Mouse (Mus musculus): Measurements from ENCODE around the gene Slc12a6.

Slc12a6 gene

GRCm38 (mm10) chr2:112328069-112328777 lies 62.6 kb downstream of the Slc12a6 start:
- DNase-seq (ENCODE audit: low spot score in 2 of 2): no peak

GRCm38 (mm10) chr2:112332051-112332898 lies 66.7 kb downstream of the Slc12a6 start:
- DNase-seq (ENCODE audit: low spot score in 2 of 2): no peak

GRCm38 (mm10) chr2:112337211-112337610 lies 71.6 kb downstream of the Slc12a6 start:
- no peak for DNase-seq (ENCODE audit: low spot score in 2 of 2)

GRCm38 (mm10) chr2:112339736-112340135 lies 74.1 kb downstream of the Slc12a6 start:
- DNase-seq (ENCODE audit: low spot score in 2 of 2): no peak

DNA sequence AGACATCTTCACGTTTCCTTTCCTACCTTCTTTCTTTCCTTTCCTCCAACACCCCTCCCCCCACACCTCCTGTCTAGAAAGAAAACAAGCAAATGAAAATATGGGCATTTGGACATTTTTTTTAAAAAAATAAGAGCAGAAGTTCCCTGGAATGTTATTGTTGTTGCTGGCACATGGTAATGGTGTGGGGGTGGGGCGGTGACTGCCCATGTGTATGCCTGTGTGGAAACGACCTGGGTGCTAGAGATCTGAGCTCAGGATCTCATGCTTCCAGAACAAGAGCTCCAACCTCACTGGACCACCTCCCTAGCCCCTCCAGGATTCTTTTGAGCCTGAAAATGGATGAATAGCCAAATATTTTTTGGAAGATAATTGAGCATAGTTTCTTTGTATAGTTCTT lies 75.5 kb downstream of the Slc12a6 start:
- DNase-seq (ENCODE audit: low spot score in 2 of 2): no peak

GRCm38 (mm10) chr2:112348246-112348645 lies 82.6 kb downstream of the Slc12a6 start:
- no peak for DNase-seq (ENCODE audit: low spot score in 2 of 2)

- no peak for DNase-seq (ENCODE audit: low spot score in 2 of 2)
Measured at GRCm38 (mm10) chr2:112353685-112354455, 88.2 kb downstream of the Slc12a6 start.

DNA sequence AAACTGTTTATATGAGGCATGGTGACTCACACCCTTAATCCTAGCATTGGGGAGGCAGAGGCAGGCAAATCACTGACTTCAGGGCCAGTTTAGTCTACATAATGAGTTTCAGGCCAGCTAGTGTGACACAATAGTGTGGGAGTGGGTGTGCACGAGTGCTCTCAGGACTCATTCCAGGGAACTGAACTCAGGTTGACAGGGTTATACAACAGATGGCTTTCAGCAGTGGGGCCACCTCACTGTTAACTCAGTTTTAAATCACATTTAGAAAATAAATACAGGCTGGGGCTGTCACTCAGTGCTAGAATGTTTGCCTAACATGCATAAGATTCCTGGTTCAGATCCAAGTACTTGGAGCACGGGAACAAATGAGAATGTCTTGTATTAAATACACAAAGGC lies 94.0 kb downstream of the Slc12a6 start:
- DNase-seq (ENCODE audit: low spot score in 2 of 2): no peak

DNA sequence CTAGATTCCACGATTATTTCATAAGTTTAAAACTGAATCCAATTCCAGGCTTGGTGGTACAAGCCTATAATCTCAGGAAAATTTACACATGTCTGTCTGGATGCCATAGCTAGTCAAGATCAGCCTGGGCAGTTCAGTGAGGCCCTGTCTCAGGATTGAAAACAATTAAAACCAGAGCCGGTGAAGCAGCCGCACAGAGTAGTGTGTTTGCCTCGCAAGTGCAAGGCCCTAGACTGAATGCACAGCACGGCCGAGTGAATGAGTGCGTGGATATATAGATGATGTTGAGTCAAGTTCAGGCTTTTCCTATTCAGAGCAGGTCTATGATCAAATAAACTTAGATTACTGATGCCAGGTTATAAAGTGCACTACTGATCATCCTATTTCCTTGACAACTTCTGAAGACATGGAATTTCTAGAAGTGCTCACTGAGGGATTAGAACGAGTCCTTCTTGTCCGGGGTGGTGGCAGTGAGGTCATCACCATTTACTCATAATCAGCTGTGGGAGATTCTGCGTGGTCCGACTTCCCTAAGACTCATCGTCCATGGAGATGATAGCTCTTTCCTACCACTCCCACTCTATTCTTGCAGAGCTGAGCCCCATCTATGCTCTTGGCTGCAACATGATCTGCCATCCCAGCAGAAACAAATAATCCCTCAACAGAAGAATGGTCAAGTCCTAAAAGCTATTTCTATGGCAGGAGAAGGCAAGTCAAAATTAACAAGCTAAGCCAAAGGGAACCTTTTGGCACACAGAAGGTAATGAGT lies 94.6 kb downstream of the Slc12a6 start:
- DNase-seq (ENCODE audit: low spot score in 2 of 2): no peak

- no peak for DNase-seq (ENCODE audit: low spot score in 2 of 2)
Measured at GRCm38 (mm10) chr2:112360781-112361169, 95.2 kb downstream of the Slc12a6 start.

DNA sequence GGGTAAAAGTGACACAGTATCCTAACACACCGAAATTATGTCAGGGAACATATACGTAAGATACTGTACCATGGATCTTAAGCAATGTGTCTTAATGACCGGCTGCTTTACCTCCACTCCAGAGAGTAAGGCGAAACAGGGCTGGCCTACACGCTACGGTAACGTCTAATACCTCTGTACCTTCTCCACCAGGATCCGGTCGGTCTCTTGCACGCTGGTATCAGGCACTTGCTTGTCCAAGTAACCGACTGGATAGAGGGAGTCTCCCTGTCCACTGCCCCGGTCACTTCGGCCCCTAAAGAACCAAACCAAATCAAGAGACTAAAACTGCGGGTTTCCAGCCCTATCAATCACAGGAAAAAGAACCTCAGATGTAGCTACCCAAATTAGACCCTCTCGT lies 101.6 kb downstream of the Slc12a6 start:
- no peak for DNase-seq (ENCODE audit: low spot score in 2 of 2)

- peak; percentile 69 to 92 for DNase-seq (ENCODE audit: low spot score in 2 of 2)
Measured at GRCm38 (mm10) chr2:112367726-112368673, 102.4 kb downstream of the Slc12a6 start, which contains the start of gene Emc4. Gene Emc4, minus strand, starts transcription at chr2:112368027.

DNA sequence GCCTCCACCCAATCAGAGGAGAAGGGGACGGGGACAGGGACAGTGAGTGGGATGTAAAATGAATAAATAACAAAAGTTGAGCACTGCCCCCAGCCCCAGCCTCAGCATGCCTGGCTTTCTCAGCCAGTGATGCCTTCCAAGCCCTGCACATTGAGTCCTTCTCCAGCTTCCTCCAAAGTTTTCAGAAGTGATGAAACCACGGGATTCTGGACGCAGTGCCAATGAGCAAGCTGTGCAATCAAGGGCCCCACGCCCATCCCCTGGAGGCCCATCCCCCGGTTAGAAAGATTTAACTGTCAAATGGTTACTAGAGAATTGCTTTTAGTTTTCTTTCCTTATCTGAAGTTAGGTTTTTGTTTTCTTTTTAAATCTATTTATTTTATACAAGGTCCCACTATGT lies 104.3 kb downstream of the Slc12a6 start:
- no peak for DNase-seq (ENCODE audit: low spot score in 2 of 2)

- DNase-seq (ENCODE audit: low spot score in 2 of 2): no peak
Measured at GRCm38 (mm10) chr2:112373141-112373540, 107.5 kb downstream of the Slc12a6 start.

DNA sequence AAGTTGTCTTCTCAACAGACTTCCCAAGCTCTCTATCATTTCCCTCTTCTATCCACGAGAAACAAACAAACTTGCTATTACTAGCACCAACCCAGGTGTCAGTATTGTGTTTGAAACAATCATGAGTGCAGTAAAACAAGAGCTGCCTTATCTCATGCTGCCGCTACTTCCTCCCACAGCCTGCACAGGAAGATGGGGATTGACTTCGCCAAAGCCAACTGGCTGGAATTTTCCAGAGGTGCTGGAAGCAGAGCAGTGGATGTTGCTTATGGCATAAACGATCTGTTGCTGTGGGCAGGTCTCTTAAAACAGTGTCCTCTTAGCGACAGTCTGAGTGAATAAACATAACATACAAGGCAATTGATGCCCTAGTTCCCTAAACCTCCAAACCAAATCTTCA lies 109.0 kb downstream of the Slc12a6 start:
- no peak for DNase-seq (ENCODE audit: low spot score in 2 of 2)

DNA sequence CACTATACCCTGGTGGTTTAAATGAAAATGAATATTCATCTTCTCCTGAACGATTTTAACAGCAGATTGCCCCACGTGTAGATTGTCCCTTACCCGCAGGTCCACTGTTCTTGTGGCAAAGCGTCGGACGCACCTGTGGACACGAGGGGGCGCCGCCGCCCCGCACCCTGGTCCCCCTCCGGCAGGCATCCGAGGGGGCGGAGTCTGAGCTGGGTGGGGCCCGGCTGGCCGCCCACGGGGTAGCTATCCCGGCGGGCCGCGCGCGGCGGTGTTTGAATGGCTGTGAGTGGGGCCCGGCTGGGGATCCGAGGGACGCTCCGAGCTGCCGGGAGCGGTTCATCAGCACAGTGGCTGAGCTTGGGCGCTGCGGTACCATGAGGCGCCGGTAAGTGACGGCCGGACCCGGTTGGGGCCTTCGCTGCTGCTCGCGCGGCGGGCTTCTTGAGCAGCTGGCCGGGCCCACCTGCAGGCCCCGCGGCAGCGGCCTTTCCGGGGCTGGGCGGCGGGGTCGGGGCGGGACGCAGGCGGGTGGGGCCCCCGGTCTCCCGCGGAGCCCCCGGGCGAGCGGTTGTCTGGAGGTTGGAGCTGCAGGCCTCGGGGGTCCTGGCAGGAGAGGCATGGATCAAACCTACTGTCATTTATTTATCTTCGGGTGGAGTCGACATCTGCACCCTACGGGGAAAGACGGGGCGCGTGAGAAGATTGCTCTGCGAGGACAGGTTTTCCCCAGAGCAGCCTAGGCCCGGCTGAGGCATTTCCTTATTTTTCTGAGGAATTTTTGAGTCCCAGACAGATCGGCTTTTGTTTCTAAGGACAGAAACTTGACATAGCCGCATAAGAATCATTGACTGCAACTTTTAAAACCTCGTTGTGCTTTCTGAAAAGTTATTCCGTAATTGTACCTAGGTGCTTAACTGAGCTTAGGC lies 113.6 kb downstream of the Slc12a6 start, which contains the start of gene Katnbl1:
Gene Katnbl1, plus strand, starts transcription at position 239 of the 926 bp plus-strand sequence.
- peak; percentile 65 to 86 for DNase-seq (ENCODE audit: low spot score in 2 of 2)

- DNase-seq (ENCODE audit: low spot score in 2 of 2): no peak
Measured at GRCm38 (mm10) chr2:112380131-112380530, 114.5 kb downstream of the Slc12a6 start.

DNA sequence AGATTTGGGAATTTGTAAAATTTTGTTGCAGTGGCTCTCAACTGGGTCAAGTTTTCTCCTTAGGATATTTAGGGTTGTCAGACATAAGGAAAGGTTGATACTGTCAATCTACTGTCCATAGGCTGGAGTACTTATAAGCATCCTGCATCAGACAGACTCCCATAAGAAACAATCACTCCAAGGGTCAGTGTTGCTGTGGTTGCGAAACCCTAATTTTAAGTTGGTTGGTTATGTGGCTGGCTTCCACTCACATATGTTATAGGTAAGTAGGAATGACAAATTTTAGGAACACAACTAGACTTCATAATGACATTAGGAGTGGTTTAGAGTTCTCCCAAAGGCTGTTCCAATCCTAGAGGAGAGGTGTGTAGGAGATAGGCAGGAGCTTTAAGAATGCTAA lies 115.6 kb downstream of the Slc12a6 start:
- no peak for DNase-seq (ENCODE audit: low spot score in 2 of 2)

- no peak for DNase-seq (ENCODE audit: low spot score in 2 of 2)
Measured at GRCm38 (mm10) chr2:112390843-112391242, 125.2 kb downstream of the Slc12a6 start.
